Mouse (Mus musculus): ENCODE data around the gene Incenp.

DNA sequence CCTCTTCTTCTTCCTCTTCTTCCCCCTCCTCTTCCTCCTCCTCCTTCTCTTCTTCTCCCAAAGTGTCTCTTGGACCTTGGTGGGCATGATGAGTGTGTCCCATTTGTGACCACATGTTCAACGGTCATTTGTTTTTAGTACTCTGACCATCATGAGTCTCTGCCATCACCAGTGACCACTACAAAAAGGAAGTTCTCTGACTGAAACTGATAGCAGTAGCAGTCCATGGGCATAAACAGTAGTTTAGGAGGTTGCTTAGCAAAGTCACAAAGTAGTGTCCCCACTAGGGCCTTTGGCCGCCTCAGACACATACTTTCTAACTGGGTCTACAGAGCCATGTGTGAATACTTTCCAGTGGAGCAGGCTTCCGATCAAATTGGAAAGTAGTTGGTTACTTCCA, 15.0 kb upstream of the Incenp start:
- TF ChIP-seq CTCF (conservative IDR thresholded peaks at IDR 0.05; ENCODE audit: insufficient read depth, insufficient read length, low read depth, low read length), result no peak
- no peak for TF ChIP-seq POLR2A (IDR thresholded peaks at IDR 0.05; ENCODE audit: low read depth, low read length)
